Mouse (Mus musculus) large intestine, adult 2 months (tissue): Measurements from ENCODE around the gene Prl3b1. TPM values are rescaled to one million over a fixed set of nuclear protein-coding genes. Genes with fewer than 3 reads are reported as not detected.

Experiments used
- DNase-seq: peaks from one replicate; pipeline ENCODE4 v3.0.0-alpha.2; 2012; ENCODE audit warnings: low read depth, low spot score
- WGBS: fragments of 180-500 bp; shearing (Covaris S2); methylation state at CpG from one replicate; pipeline ENCODE4 v1.1.7; 2018; 5-methylcytosine and 5-hydroxymethylcytosine counted together
- polyA plus RNA-seq: library from polyadenylated mRNA; depleted of rRNA; stranded (reverse); fragments of >200 nt; gene quantifications from 2 replicates; pipeline ENCODE4 v1.2.3, GENCODE M21; 2012; rRNA removed

Prl3b1 gene
- polyA plus RNA-seq: not detected in 2 replicates

- no peak for DNase-seq
- WGBS: 93% methylated on average over 1 of the region's 1 CpGs
These were observed at the start of gene Prl3b1 for GRCm38 (mm10) chr13:27241547-27241946. Prl3b1 (plus strand) TSS chr13:27241847.

- 65% methylated on average over 1 of the region's 1 CpGs for whole genome bisulfite sequencing
- DNase-seq: no peak
These were observed 45.3 kb upstream of the Prl3b1 start, which contains the start of gene Prl3c1 for GRCm38 (mm10) chr13:27196359-27196758. Prl3c1 (plus strand) TSS chr13:27196659.

DNA sequence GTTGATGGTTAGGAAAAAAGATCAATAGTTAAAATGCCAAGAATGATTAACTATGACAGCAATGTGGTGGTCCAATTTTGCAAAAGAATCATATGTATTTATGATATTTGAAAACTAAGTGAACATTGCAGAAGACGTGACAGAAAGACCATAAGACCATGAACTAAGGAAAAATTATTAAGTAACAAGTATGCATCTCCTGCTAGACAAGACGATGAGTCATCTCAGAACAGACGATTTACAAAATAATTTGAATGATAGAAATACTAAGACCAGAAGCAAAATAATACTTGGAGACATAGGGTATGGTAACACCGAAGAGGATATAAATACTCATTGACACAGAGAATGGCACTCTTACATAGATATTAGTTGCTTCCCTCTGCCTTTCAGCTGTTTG is 17.5 kb downstream of the Prl3b1 start, which contains the start of gene Prl3a1:
Prl3a1 (plus strand) TSS at position 301 of the 400 bp plus-strand sequence.
- DNase-seq: no peak
- WGBS: 83% methylated on average over 4 of the region's 4 CpGs

Other genes with a start within 250 kb of the Prl3b1 start
- not detected in 2 replicates for gene Prl, start 184.3 kb upstream of the Prl3b1 start, polyA plus RNA-seq
- gene Prl3d1, start 147.7 kb upstream of the Prl3b1 start, polyA plus RNA-seq: not detected in 2 replicates
- gene Prl3d2, start 120.1 kb upstream of the Prl3b1 start, polyA plus RNA-seq: not detected in 2 replicates
- gene Prl3d3, start 85.1 kb upstream of the Prl3b1 start, polyA plus RNA-seq: not detected in 2 replicates
- gene Prl3c1, start 45.2 kb upstream of the Prl3b1 start, polyA plus RNA-seq: not detected in 2 replicates
- not detected in 2 replicates for gene Prl3a1, start 17.6 kb downstream of the Prl3b1 start, polyA plus RNA-seq
- gene Prl6a1, start 70.8 kb downstream of the Prl3b1 start, polyA plus RNA-seq: not detected in 2 replicates
- not detected in 2 replicates for gene Prl8a2, start 103.8 kb downstream of the Prl3b1 start, polyA plus RNA-seq
- not detected in 2 replicates for gene Prl2b1, start 149.0 kb downstream of the Prl3b1 start, polyA plus RNA-seq
- gene Prl8a6, start 196.8 kb downstream of the Prl3b1 start, polyA plus RNA-seq: not detected in 2 replicates